Mouse (Mus musculus) splenic B cell, adult 2 months (primary cell): ENCODE data around the gene Phtf2.

Source experiments
- DNase-seq: peaks from one replicate; pipeline ENCODE4 v3.0.0-alpha.2; 2011; ENCODE audit warnings: low read depth, low spot score
- H3K27me3 ChIP-seq: 2 replicates; pipeline ENCODE4 v1.6.1; 2012; ENCODE audit warnings: mild to moderate bottlenecking, low read length, moderate library complexity, mixed read lengths; ENCODE audit not compliant: control insufficient read depth, poor library complexity, insufficient read depth, severe bottlenecking
- H3K36me3 ChIP-seq: 2 replicates; pipeline ENCODE4 v1.6.1; 2012; ENCODE audit warnings: mild to moderate bottlenecking, low read length, moderate library complexity, mixed read lengths; ENCODE audit not compliant: control insufficient read depth, poor library complexity, insufficient read depth, severe bottlenecking

Phtf2 gene

GRCm38 (mm10) chr5:20881915-20882800 is at the start of gene Phtf2, which contains the start of gene Tmem60:
Gene Phtf2 (minus strand): TSS chr5:20882124.
Gene Tmem60 (plus strand): TSS chr5:20882191.
- Histone ChIP-seq H3K36me3 (no peaks in the 10 kb centered on the region), H3K27me3 (no peaks in the 10 kb centered on the region)
- peak; percentile 99 for DNase-seq

DNA sequence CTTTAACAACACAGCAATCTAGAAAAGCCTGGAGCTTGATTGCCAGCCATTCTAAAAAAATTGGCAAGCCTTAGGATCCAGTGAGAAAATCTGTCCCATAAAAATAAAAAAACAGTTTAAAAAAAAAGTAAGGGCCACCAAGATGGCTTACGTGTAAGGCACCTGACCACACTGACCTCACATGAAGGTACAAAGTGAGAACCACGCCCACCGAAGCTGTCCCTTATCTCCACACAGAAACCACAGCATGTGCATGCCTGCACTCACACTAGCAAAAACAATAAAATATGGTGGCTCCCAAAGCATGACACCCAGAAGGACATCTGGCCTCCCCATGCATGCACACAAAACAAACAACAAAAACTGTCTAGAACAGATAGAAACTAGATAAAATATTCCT is 49.4 kb upstream of the Phtf2 start:
- Histone ChIP-seq H3K36me3 (no peaks in the 10 kb centered on the region), H3K27me3 (no peaks in the 10 kb centered on the region)
- DNase-seq, result peak; percentile 28

- Histone ChIP-seq H3K36me3 (no peaks in the 10 kb centered on the region), H3K27me3 (no peaks in the 10 kb centered on the region)
- peak; percentile 37 for DNase-seq
Observed at GRCm38 (mm10) chr5:20930430-20930829, 48.5 kb upstream of the Phtf2 start.

GRCm38 (mm10) chr5:20929669-20930151 is 47.8 kb upstream of the Phtf2 start:
- peak; percentile 54 for DNase-seq
- H3K36me3 ChIP-seq, result no peaks in the 10 kb centered on the region

GRCm38 (mm10) chr5:20925451-20925850 is 43.5 kb upstream of the Phtf2 start:
- no peak for DNase-seq
- H3K27me3 ChIP-seq, result no peaks in the 10 kb centered on the region

More at GRCm38 (mm10) chr5:20929669-20930151, 47.8 kb upstream of the Phtf2 start:
- H3K27me3 ChIP-seq, result no peaks in the 10 kb centered on the region

DNA sequence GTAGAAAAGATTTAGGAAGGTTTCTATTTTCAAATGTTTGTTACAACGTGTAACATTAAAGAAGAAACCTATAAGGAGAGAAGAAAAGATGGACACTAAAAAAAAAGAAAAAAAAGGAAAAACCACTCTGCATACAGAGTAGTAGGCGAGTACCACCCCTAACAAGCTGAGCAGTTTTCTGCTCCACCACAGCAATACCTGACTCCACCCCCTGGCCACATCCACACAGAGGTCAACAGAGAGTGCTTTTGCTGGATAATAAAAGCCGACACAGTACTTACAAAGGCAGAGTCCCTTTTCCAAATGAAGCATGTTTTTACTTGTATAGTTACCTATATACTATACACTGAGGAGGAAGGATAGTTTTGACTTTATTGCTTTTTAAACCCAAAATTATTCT is 42.7 kb upstream of the Phtf2 start:
- Histone ChIP-seq H3K36me3 (no peaks in the 10 kb centered on the region), H3K27me3 (no peaks in the 10 kb centered on the region)
- no peak for DNase-seq

More at GRCm38 (mm10) chr5:20925451-20925850, 43.5 kb upstream of the Phtf2 start:
- H3K36me3 ChIP-seq, result no peaks in the 10 kb centered on the region

- Histone ChIP-seq H3K36me3 (0 out of 2 replicates have a peak, but pooled peaks cover 3% of the 10 kb centered on the region), H3K27me3 (no peaks in the 10 kb centered on the region)
- DNase-seq, result no peak
Observed at GRCm38 (mm10) chr5:20919566-20919965, 37.6 kb upstream of the Phtf2 start.

- no peak for DNase-seq
- Histone ChIP-seq H3K27me3 (no peaks in the 10 kb centered on the region), H3K36me3 (0 out of 2 replicates have a peak, but pooled peaks cover 3% of the 10 kb centered on the region)
Observed at GRCm38 (mm10) chr5:20918967-20919366, 37.0 kb upstream of the Phtf2 start.

- Histone ChIP-seq H3K27me3 (no peaks in the 10 kb centered on the region), H3K36me3 (0 out of 2 replicates have a peak, but pooled peaks cover under 1% of the 10 kb centered on the region)
- peak; percentile 86 for DNase-seq
Observed at GRCm38 (mm10) chr5:20913372-20914275, 31.7 kb upstream of the Phtf2 start.

DNA sequence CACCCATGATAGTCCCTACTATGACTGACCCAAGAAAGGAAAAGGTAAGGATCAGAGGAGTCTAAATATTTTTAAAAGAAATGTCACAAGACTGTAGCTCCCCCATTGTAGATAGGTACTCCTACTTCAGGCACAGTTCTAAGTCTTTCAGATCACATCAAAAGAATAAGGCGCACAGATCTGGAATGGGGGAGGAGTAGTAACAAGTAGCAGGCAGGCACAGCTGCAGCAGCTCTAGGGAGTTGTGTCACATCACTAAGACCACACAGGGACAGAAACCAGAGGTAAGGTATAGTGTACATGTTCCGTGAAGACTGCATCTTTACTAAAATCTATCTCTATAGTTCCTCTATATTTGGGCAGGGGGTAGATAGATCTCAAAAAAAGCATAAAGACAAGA is 29.8 kb upstream of the Phtf2 start:
- Histone ChIP-seq H3K36me3 (peaks cover 9% of the 10 kb centered on the region; the same call in 1 of the 2 replicates), H3K27me3 (no peaks in the 10 kb centered on the region)
- DNase-seq, result no peak

GRCm38 (mm10) chr5:20906191-20906590 is 24.3 kb upstream of the Phtf2 start:
- DNase-seq, result no peak
- no peaks in the 10 kb centered on the region for H3K27me3 ChIP-seq
- H3K36me3 ChIP-seq, result peaks cover 13% of the 10 kb centered on the region; the same call in 1 of the 2 replicates

- Histone ChIP-seq H3K36me3 (peaks cover 17% of the 10 kb centered on the region; the same call in 1 of the 2 replicates), H3K27me3 (no peaks in the 10 kb centered on the region)
- no peak for DNase-seq
Observed at GRCm38 (mm10) chr5:20905437-20905836, 23.5 kb upstream of the Phtf2 start.

- DNase-seq, result no peak
- Histone ChIP-seq H3K27me3 (no peaks in the 10 kb centered on the region), H3K36me3 (peaks cover 17% of the 10 kb centered on the region; the same call in 1 of the 2 replicates)
Observed at GRCm38 (mm10) chr5:20904647-20905046, 22.7 kb upstream of the Phtf2 start.

GRCm38 (mm10) chr5:20897446-20898167 is 15.7 kb upstream of the Phtf2 start:
- Histone ChIP-seq H3K36me3 (peaks cover 17% of the 10 kb centered on the region; the same call in 1 of the 2 replicates), H3K27me3 (no peaks in the 10 kb centered on the region)
- no peak for DNase-seq
